Comparison of ENCODE assay signal across 12 mouse cellular contexts in genomic region chr13:28887098-28887497, GRCm38 (mm10).
DNase-seq lines count a peak whose midpoint lies in the region; ATAC-seq and TF ChIP-seq lines count a peak whose summit lies in the region.
"Had no signal": no experiment of that assay in that cellular context is flagged by ENCODE, and none has a peak within 500 bp of the region (broad histone marks: within the 10 kb centered on the region; RNA-seq: fewer than 3 reads in every experiment).

No protein-coding gene starts in this region.

- H3K27me3 ChIP-seq in heart, embryonic 13.5 days (replicated peaks) = peaks cover 49% of the 10 kb centered on the region
- no peaks in the 10 kb centered on the region for H3K27me3 ChIP-seq in stomach, embryonic 14.5 days (ENCODE audit: control insufficient read depth, insufficient read depth, low read length)
- H3K27me3 ChIP-seq in stomach, postnatal 0 days (ENCODE audit: control insufficient read depth, insufficient read depth, low read length) = no peaks in the 10 kb centered on the region
- H3K27me3 ChIP-seq in limb, embryonic 11.5 days (ENCODE audit: control insufficient read depth, insufficient read depth, low read length) = peaks cover 22% of the 10 kb centered on the region
- H3K27me3 ChIP-seq in neural tube, embryonic 15.5 days (replicated peaks) = peaks cover 5% of the 10 kb centered on the region; the same call in 1 of the 2 replicates
- H3K27me3 ChIP-seq in thymus, adult 2 months (ENCODE audit: control insufficient read depth, insufficient read depth, low read length) = no peaks in the 10 kb centered on the region
- H3K27me3 ChIP-seq: Patski had no signal

- H3K9me3 ChIP-seq in heart, embryonic 13.5 days = no peaks in the 10 kb centered on the region
- no peaks in the 10 kb centered on the region for H3K9me3 ChIP-seq in stomach, embryonic 14.5 days (ENCODE audit: control insufficient read depth, low read depth, low read length)
- H3K9me3 ChIP-seq in stomach, postnatal 0 days (ENCODE audit: control insufficient read depth, low read length) = no peaks in the 10 kb centered on the region
- H3K9me3 ChIP-seq in limb, embryonic 11.5 days (ENCODE audit: control insufficient read depth, low read length) = no peaks in the 10 kb centered on the region
- no peaks in the 10 kb centered on the region for H3K9me3 ChIP-seq in neural tube, embryonic 15.5 days (replicated peaks)
- H3K9me3 ChIP-seq: liver, embryonic 13.5 days had no signal

- peaks cover 29% of the 10 kb centered on the region for H3K4me1 ChIP-seq in heart, embryonic 13.5 days
- peaks cover 7% of the 10 kb centered on the region; the same call in 1 of the 2 replicates for H3K4me1 ChIP-seq in stomach, embryonic 14.5 days (ENCODE audit: control insufficient read depth, insufficient read depth, low read length)
- H3K4me1 ChIP-seq in stomach, postnatal 0 days (replicated peaks; ENCODE audit: control insufficient read depth, insufficient read depth) = 0 out of 2 replicates have a peak, but pooled peaks cover 2% of the 10 kb centered on the region
- no peaks in the 10 kb centered on the region for H3K4me1 ChIP-seq in limb, embryonic 11.5 days (ENCODE audit: control insufficient read depth, insufficient read depth, low read length)
- peaks cover 35% of the 10 kb centered on the region for H3K4me1 ChIP-seq in neural tube, embryonic 15.5 days
- peaks cover 15% of the 10 kb centered on the region for H3K4me1 ChIP-seq in thymus, adult 2 months (replicated peaks; ENCODE audit: control insufficient read depth, insufficient read depth, low read length)

- WGBS in heart, embryonic 13.5 days = 6% methylated on average over 13 of the region's 13 CpGs
- 23% methylated on average over 13 of the region's 13 CpGs for WGBS in stomach, embryonic 14.5 days
- WGBS in stomach, postnatal 0 days = 38% methylated on average over 12 of the region's 13 CpGs
- WGBS in limb, embryonic 11.5 days = 10% methylated on average over 13 of the region's 13 CpGs
- WGBS in neural tube, embryonic 15.5 days = 12% methylated on average over 13 of the region's 13 CpGs
- WGBS in thymus, adult 2 months = 49% methylated on average over 13 of the region's 13 CpGs

- no peak overlapping the region for H3K27ac ChIP-seq in heart, embryonic 13.5 days (replicated peaks)
- H3K27ac ChIP-seq in stomach, embryonic 14.5 days (ENCODE audit: low read length) = no peak overlapping the region
- no peak overlapping the region for H3K27ac ChIP-seq in stomach, postnatal 0 days (replicated peaks)
- H3K27ac ChIP-seq in limb, embryonic 11.5 days (replicated peaks; ENCODE audit: low read depth, low read length) = no peak overlapping the region
- no peak overlapping the region for H3K27ac ChIP-seq in neural tube, embryonic 15.5 days (replicated peaks)
- H3K27ac ChIP-seq in thymus, adult 2 months (ENCODE audit: control insufficient read depth, insufficient read depth, low read length) = no peak overlapping the region
- H3K27ac ChIP-seq: gastrocnemius, adult 2 months; kidney, postnatal 0 days; liver, embryonic 13.5 days had no signal

- no peak for TF ChIP-seq POLR2A in thymus, adult 2 months (IDR thresholded peaks at IDR 0.05; ENCODE audit: control insufficient read depth, extremely low read depth, insufficient read depth, low read length, poor library complexity)

- no peaks in the 10 kb centered on the region for H3K36me3 ChIP-seq in heart, embryonic 13.5 days
- no peaks in the 10 kb centered on the region for H3K36me3 ChIP-seq in stomach, embryonic 14.5 days (ENCODE audit: control insufficient read depth, insufficient read depth, low read length)
- no peaks in the 10 kb centered on the region for H3K36me3 ChIP-seq in stomach, postnatal 0 days (ENCODE audit: control insufficient read depth, insufficient read depth, low read length)
- H3K36me3 ChIP-seq in limb, embryonic 11.5 days (ENCODE audit: control insufficient read depth, insufficient read depth, low read length) = no peaks in the 10 kb centered on the region
- H3K36me3 ChIP-seq in neural tube, embryonic 15.5 days = no peaks in the 10 kb centered on the region
- no peaks in the 10 kb centered on the region for H3K36me3 ChIP-seq in thymus, adult 2 months (ENCODE audit: control insufficient read depth, insufficient read depth, low read length)
- H3K36me3 ChIP-seq: liver, embryonic 13.5 days had no signal

- TF ChIP-seq EP300 in stomach, postnatal 0 days (optimal IDR thresholded peaks at IDR 0.05) = no peak

- H3K4me2 ChIP-seq in heart, embryonic 13.5 days = peak overlapping the region; percentile 53
- H3K4me2 ChIP-seq in stomach, embryonic 14.5 days (replicated peaks; ENCODE audit: low read depth, low read length) = peak overlapping the region; percentile 16; the same call in 1 of the 2 replicates
- no peak overlapping the region for H3K4me2 ChIP-seq in stomach, postnatal 0 days (replicated peaks; ENCODE audit: low read depth)
- peak overlapping the region; percentile 16; the same call in 1 of the 2 replicates for H3K4me2 ChIP-seq in limb, embryonic 11.5 days (ENCODE audit: low read depth, severe bottlenecking)
- H3K4me2 ChIP-seq in neural tube, embryonic 15.5 days = peak overlapping the region; percentile 36
- H3K4me2 ChIP-seq: liver, embryonic 13.5 days had no signal

- peak overlapping the region; percentile 25; the same call in 1 of the 2 replicates for H3K4me3 ChIP-seq in heart, embryonic 13.5 days
- H3K4me3 ChIP-seq in stomach, embryonic 14.5 days (ENCODE audit: low read depth, low read length) = no peak overlapping the region
- no peak overlapping the region for H3K4me3 ChIP-seq in stomach, postnatal 0 days (ENCODE audit: low read depth, low read length)
- no peak overlapping the region for H3K4me3 ChIP-seq in limb, embryonic 11.5 days (ENCODE audit: low read depth, low read length)
- no peak overlapping the region for H3K4me3 ChIP-seq in neural tube, embryonic 15.5 days (replicated peaks)
- no peak overlapping the region for H3K4me3 ChIP-seq in thymus, adult 2 months (ENCODE audit: control insufficient read depth, insufficient read depth, low read length)
- H3K4me3 ChIP-seq: liver, embryonic 13.5 days had no signal

- ATAC-seq in heart, embryonic 13.5 days (ENCODE audit: extremely low read depth, insufficient number of reproducible peaks, low FRiP score, low TSS enrichment) = no peak
- ATAC-seq in stomach, embryonic 14.5 days (ENCODE audit: insufficient number of reproducible peaks, insufficient read depth, low FRiP score, low read depth) = no peak
- ATAC-seq in stomach, postnatal 0 days (ENCODE audit: low FRiP score, low TSS enrichment) = no peak
- ATAC-seq in limb, embryonic 11.5 days (ENCODE audit: insufficient number of reproducible peaks, low FRiP score, low TSS enrichment, low read depth) = no peak
- ATAC-seq in neural tube, embryonic 15.5 days (ENCODE audit: low FRiP score) = no peak
- ATAC-seq: Patski had no signal

- TF ChIP-seq CTCF in stomach, postnatal 0 days (IDR thresholded peaks at IDR 0.05; ENCODE audit: low read depth) = no peak
- TF ChIP-seq CTCF in thymus, adult 2 months (IDR thresholded peaks at IDR 0.05; ENCODE audit: borderline replicate concordance, control insufficient read depth, extremely low read depth, insufficient read depth, low read length, poor library complexity) = no peak

- DNase-seq in heart, adult 18-20 months = no peak
- no peak for DNase-seq in stomach, postnatal 0 days (ENCODE audit: low spot score)
- DNase-seq in limb, embryonic 11.5 days (ENCODE audit: low spot score) = no peak
- no peak for DNase-seq in urinary bladder, postnatal 4 days (ENCODE audit: low spot score in 2 of 2)
- DNase-seq in thymus, adult 2 months = no peak
- DNase-seq: gastrocnemius, adult 2 months; liver, embryonic 13.5 days had no signal

- no peak overlapping the region for H3K9ac ChIP-seq in heart, embryonic 13.5 days
- H3K9ac ChIP-seq in stomach, embryonic 14.5 days (replicated peaks; ENCODE audit: low read depth, low read length) = no peak overlapping the region
- H3K9ac ChIP-seq in stomach, postnatal 0 days (ENCODE audit: low read length) = no peak overlapping the region
- H3K9ac ChIP-seq in limb, embryonic 11.5 days (ENCODE audit: low read length) = no peak overlapping the region
- no peak overlapping the region for H3K9ac ChIP-seq in neural tube, embryonic 15.5 days (replicated peaks)
- H3K9ac ChIP-seq: liver, embryonic 13.5 days had no signal
